Mouse (Mus musculus): ENCODE results near the gene Ptch1.

Gene Ptch1

GRCm38 (mm10) chr13:63486791-63487706 is 86.3 kb downstream of the Ptch1 start:
- DNase-seq, result no peak

GRCm38 (mm10) chr13:63475356-63475755 is 98.0 kb downstream of the Ptch1 start:
- DNase-seq, result peak; percentile 25 to 26

Measured in cerebellum, postnatal 10 days (tissue).